Mouse (Mus musculus): ENCODE data around the gene Fam234a.
"Not testable (repeated sequence)": the region's sequence is repeated elsewhere in the genome, so short reads cannot be mapped to it uniquely, and the experiment has no call there.

Gene Fam234a

DNA sequence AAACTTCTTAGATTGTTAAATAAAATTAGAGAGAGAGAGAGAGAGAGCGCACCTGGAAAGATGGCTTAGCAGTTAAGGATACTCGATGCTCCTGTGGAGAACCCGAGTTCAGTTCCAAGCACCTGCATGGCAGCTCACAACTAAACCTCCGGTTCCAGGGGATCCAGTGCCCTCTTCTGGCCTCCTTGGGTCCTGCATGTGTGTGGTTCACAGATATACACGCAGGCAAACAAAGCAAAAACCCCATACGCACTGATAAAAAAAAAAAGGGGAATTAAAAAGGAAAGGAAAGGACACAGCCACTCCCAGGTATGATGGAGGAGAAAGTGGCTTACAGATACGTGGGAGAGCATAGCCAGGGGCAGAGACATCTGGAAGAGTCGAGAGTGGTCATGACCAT, 11.2 kb downstream of the Fam234a start:
- peak in 1 of 2 experiments; percentile 40 for DNase-seq

DNA sequence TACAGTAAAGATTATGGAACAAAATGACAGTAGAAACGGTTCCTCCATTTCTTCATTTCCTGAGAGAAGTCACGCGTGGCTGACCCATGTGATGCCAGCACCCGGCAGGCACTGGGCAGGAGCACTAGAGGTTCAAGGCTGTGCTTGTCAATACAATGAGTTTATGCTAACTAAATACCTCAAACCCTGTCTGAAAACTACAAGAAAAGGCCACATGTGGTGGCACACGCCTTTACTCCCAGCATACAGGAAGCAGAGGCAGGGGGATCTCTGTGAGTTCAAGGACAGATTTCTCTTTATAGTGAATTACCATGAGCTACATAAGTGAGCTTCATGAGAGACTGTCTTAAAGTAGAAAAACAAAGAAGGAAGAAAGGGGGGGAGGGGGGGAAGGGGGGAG, 12.9 kb downstream of the Fam234a start:
- DNase-seq: no peak

DNA sequence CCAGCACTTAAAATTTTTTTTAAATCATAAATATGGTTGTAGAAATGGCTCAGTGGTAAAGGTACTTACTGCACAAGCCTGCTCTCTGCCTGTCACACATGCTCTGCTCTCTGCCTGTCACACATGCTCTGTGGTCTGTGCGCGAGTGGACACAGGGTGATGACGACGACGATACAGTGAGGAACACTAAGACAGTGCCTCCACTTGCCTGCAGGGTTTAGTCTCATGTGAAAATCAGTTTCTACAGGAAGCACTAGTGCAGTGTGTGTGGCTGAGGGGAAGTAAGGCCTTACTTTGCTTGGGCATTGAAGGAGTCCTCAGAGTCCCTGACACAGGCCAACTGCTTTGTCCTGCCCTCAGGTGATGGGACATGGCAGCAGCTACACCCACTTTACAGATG, 14.3 kb downstream of the Fam234a start:
- no peak for DNase-seq

DNA sequence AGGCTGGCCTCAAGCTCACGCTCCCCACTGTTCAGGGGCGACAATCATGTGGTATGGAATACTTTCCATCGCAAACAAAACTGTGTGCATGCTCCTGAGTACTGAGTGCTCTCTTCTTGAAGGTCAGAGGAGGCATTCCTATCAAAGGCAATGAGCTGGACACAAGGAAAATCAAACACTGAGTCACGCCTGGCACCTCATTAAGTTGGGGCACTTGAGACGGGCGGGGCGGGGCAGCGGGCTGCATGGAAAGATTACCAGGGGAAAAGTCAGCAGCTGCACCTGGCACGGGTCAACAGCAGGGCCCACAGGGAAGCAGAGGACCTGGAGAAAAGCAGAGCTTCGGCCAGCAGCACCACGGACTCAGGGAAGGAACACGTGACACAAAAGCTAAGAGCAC, 18.9 kb downstream of the Fam234a start:
- peak; percentile 67 to 68 for DNase-seq

DNA sequence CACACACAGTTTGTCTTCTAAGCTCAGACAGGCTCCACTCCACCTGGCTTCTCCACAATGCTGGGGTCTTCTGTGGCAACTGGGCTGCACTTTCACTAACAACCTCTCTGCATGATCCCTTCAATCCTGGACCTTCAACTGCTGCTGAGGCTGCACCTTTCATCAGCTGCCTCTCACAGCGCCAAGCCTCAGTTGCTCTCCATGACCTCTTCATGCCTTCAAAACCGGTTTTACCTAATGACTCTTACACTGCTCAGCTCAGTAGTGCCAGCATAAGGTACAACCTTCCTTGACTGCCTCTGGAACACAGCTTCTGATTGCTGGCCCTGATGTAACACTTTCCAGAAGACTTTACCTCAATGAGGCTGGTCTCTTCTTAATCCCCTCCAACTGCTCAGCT, 22.5 kb downstream of the Fam234a start:
- DNase-seq: peak in 1 of 2 experiments; percentile 21

DNA sequence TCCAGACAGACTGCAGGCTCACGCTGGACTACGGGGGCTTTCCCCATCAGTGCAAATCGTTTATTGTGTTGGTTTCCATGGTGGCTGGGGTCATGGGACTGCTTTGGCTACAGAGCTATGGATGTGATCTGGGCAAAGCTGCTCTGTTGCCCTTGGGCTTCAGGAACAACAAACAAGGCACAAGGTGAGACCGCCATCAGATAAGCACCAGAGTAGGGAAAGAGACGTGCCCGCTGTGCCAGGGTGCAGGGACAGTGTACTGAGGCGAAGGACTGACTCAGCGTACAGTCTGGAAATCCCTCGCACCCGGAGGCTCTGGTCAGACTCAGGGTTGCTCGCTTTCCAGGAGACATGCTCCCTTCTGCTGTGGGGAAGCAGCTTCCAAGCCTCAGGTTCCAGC, 31.4 kb downstream of the Fam234a start:
- DNase-seq: no peak

DNA sequence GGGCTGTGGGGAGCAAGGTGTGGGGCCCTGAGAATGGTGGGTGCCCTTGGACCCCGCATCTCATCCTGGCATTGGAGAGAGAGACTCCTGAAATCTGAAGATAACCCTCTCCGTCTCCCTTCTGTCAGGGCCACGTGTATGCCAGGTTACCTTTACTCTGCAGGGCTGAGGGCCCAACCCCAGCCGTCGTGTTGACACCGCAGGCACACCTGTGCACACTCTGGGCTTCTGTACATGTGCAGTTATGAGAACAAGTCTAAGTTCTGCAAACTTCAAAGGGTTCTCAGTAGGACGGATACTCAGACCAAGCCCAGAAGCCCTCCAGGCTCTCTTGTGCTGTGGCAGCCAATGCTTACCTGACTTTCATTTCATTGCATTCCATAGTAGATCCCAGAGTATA, 31.8 kb downstream of the Fam234a start:
- DNase-seq: no peak

DNA sequence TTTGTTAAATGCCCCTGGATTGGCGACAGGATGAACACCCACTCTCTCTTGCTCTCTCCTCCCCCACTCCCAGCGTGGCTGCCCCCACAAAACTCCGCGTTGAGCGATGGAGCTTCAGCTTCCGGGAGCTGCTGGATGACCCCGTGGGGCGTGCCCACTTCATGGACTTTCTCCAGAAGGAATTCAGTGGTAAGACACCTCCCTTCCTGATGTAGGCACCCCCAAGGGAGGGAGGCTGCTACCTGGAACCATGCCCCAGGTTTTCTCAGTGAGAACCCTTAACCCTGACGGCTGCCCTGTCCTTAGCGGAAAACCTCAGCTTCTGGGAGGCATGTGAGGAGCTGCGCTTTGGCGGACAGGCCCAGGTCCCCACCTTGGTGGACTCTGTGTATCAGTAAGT, 36.4 kb downstream of the Fam234a start, which contains the start of gene Arhgdig:
TSS of gene Arhgdig (minus strand) at position 101 of the 400 bp plus-strand sequence.
- no peak for DNase-seq

DNA sequence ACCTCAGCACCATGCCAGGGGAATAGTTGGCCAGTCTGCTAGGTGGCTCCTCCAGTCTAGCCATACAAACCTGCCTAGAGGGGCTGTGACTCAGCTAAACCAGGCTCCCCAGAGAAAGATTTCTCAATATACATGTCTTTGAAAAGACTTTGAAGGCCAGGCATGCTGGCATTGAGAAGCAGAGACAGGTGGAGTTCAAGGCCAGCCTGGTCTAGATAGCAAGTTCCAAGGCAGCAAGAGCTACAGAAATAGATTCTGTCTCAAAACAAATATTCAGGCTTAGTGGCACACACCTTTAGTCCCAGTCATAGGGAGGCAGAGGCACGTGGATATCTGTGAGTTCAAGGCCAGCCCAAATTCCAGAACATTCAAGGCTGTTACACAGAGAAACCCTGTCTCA, 37.6 kb downstream of the Fam234a start:
- no peak for DNase-seq

DNA sequence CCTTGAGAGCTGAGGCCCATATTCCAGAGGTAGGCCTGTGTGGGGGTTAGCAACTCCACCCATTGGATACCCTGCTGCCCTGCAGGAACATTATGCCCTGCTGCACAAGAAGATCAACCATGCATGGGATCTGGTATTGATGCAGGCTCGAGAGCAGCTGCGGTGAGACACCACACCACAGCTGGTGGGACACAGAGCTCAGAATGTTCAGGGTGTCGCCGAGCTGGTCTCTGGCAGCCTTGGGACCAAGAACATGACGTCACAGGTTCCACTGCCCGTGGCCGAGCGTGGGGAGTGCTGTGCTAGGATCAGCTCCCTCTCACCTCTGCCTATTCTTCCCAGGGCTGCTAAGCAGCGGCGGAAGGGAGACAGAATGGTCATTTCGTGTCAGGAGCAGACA, 39.3 kb downstream of the Fam234a start:
- DNase-seq: no peak

DNA sequence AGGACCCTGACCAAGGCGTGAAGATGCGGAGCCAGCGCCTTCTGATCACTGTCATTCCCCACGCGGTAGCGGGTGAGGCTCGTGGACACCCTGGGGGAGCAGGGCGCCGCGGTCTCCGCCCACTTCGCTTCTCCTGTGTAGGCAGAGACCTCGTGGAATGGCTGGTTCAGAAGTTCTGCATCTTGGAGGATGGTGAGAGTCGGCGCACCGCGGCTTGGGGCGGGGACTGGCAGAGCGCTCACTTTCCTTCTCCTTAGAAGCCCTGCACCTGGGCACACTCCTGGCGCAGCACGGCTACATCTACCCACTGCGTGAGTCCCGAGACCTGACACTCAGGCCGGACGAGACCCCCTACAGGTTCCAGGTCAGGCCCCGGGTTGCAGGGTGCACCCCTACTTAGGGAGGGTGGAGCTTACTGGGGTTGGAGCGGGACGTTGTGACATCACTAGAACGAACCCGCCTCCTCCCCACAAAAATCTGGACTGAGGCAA, 40.7 kb downstream of the Fam234a start:
- peak; percentile 30 to 63 for DNase-seq

DNA sequence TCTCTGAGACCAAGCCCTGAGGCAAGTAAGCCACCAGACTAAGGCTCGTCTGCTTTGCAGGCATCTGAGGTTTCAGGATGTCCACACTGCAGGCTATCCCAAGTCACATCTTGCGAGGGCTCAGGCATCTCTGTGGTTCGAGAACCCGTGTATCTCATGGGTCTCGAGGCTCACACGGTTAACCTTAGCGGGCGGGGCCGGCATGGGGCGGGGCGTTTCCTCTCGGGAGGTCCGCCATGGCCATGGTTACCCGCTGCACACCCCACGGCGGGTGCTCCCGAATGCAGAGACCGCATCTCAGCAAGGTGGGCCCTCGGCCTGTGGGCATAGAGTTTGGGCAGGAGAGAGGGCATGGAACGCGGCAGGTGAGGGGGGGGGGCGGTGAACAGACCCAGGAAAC, 41.3 kb downstream of the Fam234a start, which contains the start of gene Rgs11:
TSS of gene Rgs11 (plus strand) at position 215 of the 400 bp plus-strand sequence.
- peak in 1 of 2 experiments; percentile 73 for DNase-seq

DNA sequence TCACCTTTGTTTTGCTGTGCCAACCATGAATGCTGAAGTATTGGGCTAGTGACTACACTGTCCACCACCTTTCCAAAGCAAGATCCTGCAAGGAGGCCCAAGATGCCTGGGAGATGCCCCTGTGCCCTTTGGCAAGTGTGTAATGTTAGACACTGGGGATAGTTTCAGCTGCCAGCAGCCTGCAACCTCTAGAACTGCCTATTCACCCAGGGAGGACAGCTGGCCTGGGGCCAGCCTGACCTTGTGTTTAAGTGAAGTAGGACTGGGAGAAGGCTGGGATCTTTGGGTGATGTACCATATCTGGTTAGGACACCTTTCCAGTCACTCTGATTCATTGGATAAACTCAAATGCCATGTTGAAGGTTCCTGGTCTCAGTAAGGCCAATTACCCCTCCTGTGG, 42.0 kb downstream of the Fam234a start:
- peak in 1 of 2 experiments; percentile 59 for DNase-seq

DNA sequence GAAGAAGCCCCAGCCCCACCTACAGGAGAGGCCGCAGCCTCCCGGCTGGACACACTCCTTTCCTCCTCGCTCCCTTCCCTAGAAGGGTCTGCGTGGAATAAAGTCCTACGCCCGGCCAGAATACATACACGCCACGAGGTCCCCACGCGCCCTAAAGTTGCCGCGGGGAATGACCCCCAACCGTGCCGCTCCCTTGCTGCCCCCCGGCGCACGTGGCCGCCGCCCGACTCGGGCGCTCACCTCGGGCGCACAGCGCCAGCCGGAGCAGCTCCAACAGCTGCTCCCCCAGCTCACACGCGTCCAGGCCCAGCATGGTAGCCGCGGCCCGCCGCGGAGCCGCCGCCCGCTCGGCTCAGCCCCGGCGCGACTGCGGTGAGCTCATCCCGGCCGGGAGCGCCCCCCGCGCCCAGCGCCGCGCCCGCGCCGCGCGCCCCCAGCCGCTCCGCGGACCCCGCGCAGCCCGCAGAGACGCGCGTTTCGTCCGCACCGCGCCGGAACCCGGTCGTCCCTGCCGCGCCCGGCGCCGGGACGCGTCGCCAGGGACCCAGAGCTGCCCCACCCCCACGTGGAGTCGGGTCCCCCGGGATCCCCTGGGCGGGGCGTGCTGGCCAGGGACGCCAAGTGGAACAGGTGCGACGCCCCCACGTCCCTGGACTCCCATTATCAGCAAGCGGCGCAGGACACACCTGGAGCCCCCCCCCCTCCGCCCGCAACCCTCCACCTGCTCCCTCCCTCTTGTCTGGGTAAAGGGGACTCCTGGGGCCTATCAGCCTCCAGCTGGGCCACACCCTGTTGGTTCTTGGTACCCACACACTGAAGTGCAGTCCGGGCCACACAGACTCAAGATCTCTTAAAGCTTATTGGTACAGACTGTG, 43.0 kb downstream of the Fam234a start:
- peak in 1 of 2 experiments; percentile 33 for DNase-seq

DNA sequence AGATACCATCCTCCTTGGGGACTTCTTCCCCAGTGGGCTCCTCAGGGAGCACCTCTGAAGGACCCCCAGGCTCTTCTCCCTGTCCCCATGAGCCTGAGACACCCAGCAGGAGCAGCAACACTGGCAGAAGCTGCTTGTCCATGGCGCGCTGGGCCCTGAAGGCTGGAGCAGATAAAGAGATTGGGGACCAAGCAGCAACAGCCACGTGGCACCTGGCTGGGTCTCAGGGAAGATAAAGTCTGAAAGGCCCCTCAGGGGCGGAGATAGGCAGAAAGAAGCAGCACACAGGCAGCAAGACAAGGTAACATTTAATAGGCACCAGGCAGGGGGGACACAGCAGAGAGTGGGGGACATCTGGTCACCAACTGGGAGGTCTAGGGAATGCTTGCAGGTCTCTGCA, 45.1 kb downstream of the Fam234a start, which contains the start of gene Pdia2:
TSS of gene Pdia2 (minus strand) at position 196 of the 400 bp plus-strand sequence.
- no peak for DNase-seq

DNA sequence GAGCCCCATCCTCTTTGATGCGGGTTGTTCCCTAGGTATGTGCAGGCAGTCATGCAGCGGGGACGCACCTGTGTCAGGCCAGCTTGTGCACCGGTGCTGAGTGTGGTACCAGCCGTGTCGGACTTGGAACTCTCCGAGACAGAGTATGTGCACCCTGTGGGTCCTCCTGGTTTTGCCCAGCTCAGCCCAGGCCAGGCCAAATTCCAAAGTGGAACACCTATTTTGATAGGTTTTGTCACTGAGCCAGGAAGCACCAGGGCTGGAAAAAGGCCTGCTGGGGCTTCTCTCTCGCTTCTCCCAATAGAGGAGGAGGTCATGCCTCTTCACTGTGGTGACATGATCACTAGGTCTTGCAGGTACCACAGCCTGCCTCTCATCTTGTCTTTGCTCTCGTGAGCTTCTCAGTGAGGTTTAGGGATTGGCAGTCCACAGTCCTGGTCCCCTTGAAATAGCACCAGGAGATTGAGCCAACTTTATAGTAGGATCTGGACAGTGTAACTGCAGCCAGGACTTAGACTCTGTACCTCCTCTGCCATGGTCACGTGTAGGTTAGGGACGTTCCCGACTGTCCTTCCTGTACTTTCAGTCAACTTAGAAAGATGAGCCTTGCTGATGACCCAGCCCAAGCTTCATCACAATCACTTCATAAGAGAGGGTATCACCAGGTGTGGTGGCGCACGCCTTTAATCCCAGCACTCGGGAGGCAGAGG, 51.4 kb downstream of the Fam234a start:
- peak; percentile 79 to 80 for DNase-seq

DNA sequence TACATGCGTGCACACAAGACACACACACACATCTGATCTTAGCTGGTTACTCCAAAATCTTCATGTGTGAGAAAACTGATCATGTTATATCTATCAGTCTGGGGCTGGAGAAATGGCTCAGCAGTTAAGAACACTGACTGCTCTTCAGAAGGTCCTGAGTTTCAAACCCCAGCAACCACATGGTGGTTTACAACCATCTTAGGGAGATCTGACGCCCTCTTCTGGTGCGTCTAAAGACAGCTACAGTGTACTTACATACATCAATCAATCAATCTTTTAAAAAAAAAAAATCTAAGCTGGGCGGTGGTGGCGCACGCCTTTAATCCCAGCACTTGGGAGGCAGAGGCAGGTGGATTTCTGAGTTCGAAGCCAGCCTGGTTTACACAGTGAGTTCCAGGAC, 52.6 kb downstream of the Fam234a start:
- not testable (repeated sequence) for DNase-seq

DNA sequence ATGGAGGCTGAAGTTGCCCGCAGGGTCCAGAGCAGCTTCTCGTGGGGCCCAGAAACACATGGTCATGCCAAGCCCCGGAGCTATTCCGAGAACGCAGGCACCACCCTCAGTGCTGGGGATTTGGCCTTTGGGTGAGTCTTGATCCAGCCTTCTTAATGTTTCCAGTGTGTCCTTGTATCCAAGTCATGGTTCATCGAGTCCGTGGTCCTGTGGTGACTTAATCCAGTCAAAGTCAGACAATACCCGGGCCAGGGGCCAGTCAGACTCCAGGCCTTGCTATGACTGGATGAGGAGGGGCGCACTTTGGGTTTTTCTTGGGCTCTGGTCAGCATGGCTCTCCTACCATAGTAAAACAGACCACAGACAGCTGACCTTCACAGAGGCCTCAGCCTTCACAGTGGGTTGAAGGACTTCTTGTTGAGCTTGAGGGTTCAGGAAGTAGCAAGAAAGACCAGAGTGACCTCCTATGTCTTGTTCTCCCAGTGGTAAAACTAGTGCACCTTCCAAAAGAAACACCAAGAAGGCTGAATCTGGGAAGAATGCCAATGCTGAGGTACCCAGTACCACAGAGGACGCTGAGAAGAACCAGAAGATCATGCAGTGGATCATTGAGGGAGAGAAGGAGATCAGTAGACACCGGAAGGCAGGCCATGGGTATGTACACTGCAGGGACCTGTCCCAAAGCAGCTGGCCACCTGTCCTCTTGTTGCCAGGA, 55.8 kb downstream of the Fam234a start:
- peak in 1 of 2 experiments; percentile 56 for DNase-seq

DNA sequence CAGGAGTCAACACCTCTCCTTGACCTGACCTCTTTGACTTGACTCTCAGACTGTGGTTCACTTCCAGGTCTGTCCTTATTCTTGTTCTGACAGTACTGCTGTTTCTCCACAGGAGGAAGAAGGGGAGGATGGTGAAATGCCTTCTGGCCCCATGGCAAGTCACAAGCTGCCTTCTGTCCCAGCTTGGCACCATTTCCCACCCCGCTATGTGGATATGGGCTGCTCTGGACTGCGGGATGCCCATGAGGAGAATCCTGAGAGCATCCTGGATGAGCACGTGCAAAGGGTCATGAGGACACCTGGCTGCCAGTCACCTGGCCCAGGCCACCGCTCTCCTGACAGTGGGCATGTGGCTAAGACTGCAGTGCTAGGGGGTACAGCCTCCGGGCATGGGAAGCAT, 56.5 kb downstream of the Fam234a start:
- DNase-seq: no peak

DNA sequence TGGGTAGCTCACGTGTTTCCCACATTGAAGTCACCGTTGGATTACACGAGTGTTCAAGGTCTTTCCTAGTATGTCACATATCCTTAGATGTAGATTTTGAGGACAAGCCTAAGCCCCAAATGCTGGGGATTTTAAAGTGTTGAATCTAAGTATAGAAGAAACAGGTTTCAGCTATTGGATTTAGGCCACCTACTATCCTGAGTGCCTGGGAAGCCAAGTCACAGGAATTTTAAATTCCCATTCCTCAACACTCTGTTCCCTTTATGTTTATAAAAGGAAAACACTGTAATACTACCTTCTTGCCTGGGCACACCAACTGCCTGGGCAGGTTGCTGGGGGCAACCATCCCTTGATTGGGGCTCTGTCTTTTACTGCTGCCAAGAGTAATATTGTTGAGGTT, 62.9 kb downstream of the Fam234a start:
- DNase-seq: no peak

DNA sequence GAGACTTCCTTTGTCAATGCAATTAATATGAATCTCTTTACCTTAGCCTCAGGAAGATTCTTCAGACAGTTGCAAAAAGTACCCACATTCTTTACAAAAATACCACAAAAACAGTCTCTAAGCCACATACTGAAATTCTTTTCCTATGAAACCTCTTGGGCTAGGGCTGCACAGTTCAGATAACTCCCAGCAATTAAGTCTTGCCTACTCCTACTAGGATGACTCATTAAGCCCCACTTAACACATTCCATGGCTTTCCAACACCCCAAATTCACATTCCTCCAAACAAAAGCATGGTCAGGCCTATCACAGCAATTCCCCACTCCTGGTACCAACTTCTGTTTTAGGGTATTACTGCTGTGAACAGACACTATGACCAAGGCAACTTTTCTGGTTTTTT, 65.4 kb downstream of the Fam234a start:
- no peak for DNase-seq

DNA sequence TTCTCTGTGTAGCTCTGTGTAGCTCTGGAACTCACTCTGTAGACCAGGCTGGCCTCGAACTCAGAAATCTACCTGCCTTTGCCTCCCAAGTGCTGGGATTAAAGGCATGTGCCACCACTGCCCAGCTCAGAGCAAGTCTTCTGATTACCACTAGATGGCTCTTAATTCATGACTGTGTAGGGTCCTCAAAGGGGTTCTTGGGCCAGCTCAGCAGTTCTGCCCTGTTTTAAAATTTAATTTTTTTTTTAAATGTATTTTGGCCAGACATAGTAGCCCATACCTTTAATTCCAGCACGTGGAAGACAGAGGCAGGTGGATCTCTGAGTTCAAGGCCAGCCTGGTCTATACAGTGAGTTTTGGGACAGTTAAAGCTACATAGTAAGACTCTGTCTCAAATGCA, 68.8 kb downstream of the Fam234a start:
- DNase-seq: not testable (repeated sequence)

DNA sequence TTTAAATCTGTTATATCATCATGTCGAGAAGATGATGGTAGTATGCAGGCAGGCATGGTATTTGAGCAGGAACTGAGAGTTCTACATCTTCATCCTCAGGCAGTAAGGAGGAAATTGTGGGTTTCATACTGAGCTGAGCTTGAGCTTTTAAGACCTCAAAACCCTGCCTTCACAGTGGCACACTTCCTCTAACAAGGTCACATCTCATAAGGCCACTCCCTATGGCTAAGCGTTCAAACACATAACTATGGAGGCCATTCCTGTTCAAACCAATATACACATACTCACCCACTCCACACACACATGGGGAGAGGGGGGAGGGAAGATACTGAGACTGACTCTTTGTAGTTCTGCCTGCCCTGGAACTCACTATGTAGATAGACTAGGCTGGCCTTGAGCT, 76.0 kb downstream of the Fam234a start:
- DNase-seq: no peak

Measured in kidney, postnatal 36 days (tissue).